Mouse (Mus musculus) spleen, postnatal 14 days (tissue): ENCODE data around the gene Avl9.
A peak's percentile ranks its signal among the peaks of the same experiment; 100 is the strongest.

Experiments
- DNase-seq, 2 experiments: peaks; one replicate each; pipeline ENCODE4 v3.0.0; 2021 to 2022; ENCODE audit warnings: low spot score in 2 of 2

Avl9 gene

GRCm38 (mm10) chr6:56794834-56795233 is 80.1 kb downstream of the Avl9 start:
- no peak for DNase-seq

- no peak for DNase-seq
Measured at GRCm38 (mm10) chr6:56796232-56796631, 81.5 kb downstream of the Avl9 start.

GRCm38 (mm10) chr6:56796668-56797141 is 82.0 kb downstream of the Avl9 start:
- peak; percentile 11 to 25 for DNase-seq

DNA sequence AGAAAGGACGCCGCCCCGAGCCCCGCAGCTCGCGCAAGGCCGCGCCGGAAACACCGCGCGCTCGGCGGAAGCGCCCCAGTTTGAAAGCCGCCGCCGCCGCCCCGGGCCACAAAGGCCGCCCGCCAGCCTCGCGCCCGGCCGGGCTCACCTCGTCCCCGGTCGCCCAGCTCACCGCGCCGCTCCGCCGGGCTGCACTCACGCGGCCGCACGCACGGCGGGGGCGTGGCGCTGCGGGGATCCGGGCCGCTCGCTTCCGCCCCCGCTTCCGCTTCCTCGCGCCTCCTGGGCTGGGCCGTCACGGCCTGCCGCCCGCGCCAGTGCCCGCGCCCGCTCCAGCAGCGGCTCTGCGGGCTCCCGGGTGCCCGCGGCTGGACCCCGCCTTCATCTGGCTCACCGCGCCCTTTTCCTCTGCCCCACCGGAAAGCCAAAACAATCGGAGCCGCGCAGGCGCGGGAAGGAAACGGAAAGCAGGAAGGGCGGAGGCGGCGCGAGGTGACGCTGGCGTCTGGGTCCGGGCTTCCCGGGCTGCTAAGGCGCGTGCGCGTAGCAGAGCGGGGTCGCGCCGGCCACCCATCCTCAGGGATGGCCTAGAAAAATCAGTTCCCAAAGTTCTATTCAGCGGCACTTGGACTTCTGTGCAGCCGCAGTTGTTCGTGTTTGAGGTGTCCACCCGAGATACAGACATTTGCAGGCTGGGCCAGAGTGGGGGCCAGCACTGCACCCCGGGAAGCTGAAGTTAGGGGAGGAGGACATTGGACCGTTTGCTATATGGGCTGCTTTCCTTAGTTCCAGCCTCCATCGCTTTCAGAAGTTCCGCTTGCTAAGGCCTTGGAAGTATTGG is 82.8 kb downstream of the Avl9 start, which contains the start of gene Kbtbd2:
Kbtbd2 (minus strand) TSS at position 503 of the 841 bp plus-strand sequence.
- DNase-seq = peak; percentile 85 to 89

DNA sequence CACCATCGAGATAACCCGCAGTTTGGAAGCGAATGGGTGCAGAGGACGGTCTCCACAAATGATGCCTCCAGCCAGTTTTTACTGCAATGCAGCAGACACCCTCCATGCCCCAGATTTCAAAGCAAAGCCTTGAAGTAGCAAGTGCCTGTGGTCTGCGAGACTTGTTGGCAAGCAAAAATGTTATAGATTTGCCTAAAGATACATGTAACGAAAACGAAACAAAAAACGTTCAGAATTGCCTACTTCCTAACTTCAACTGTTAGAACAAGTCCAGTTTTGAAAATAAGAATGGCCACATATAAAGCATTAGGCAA is 83.4 kb downstream of the Avl9 start:
- no peak for DNase-seq

DNA sequence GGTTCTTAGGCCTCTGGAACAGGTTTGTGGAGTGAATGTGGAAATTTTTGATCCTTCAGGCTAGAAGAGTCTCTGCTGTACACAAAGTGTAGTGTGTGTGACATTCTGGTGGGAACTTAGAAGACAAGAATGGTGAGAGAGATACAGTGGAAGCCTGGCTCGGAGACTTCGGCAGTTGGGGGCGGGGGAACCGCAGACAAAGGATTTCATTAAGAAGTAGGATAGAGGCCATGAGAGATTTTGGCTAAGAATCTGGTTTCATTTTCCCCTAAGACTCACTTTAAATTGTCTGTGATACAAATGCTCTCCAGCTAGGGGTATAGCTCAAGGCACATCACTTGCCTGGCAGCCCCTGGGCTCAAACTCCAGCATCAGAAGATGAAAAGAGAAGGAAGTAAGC is 90.3 kb downstream of the Avl9 start:
- no peak for DNase-seq

- no peak for DNase-seq
Measured at GRCm38 (mm10) chr6:56806195-56806594, 91.5 kb downstream of the Avl9 start.

GRCm38 (mm10) chr6:56808656-56809055 is 94.0 kb downstream of the Avl9 start:
- peak in 1 of 2 experiments; percentile 9 for DNase-seq
